Mouse (Mus musculus) CH12.LX (cell line): ENCODE results near the gene Olfr12. TPM values are rescaled to one million over a fixed set of nuclear protein-coding genes. Genes with fewer than 3 reads are reported as not detected.

Source experiments
- DNase-seq: peaks from one replicate; pipeline ENCODE4 v3.0.0-alpha.2; 2013; ENCODE audit errors: extremely low read depth
- H3K27ac ChIP-seq: 2 replicates; pipeline ENCODE4 v1.5.1; 2012; ENCODE audit warnings: low read depth, mild to moderate bottlenecking, control low read depth, moderate library complexity; ENCODE audit not compliant: insufficient read depth
- H3K27me3 ChIP-seq: replicated peaks from 2 replicates; pipeline ENCODE3; 2012; ENCODE audit warnings: inconsistent platforms
- H3K36me3 ChIP-seq, 2 experiments: replicated peaks in 1 of 2; 2 replicates each; pipeline versions ENCODE3 to v1.6.1; 2012; ENCODE audit warnings: inconsistent platforms in 1 of 2, low read length in 1 of 2, mild to moderate bottlenecking in 1 of 2, mixed read lengths in 1 of 2, moderate library complexity in 1 of 2; ENCODE audit not compliant: control insufficient read depth in 1 of 2, insufficient read depth in 1 of 2
- H3K4me1 ChIP-seq, 2 experiments: 2 replicates each; pipeline ENCODE4 v1.6.1; 2012; ENCODE audit warnings: inconsistent platforms in 1 of 2, moderate library complexity in 1 of 2; ENCODE audit not compliant: insufficient read depth in 2 of 2, control insufficient read depth in 1 of 2
- H3K4me2 ChIP-seq: 2 replicates; pipeline ENCODE4 v1.6.1; 2012; ENCODE audit warnings: low read depth, mild to moderate bottlenecking, control low read depth; ENCODE audit not compliant: poor library complexity, insufficient read depth, severe bottlenecking
- H3K4me3 ChIP-seq, 3 experiments: fragments of 150-350 bp in 1 of 3; sonication (generic) in 1 of 3; replicated peaks in 1 of 3; 2 replicates each; pipeline versions ENCODE3 to v1.5.1; 2011 to 2012; ENCODE audit warnings: low read depth in 2 of 3, low read length in 2 of 3, mild to moderate bottlenecking in 2 of 3, moderate library complexity in 2 of 3, control low read depth in 1 of 3, improper control_type of control experiment in 1 of 3, inconsistent platforms in 1 of 3, mixed read lengths in 1 of 3; ENCODE audit not compliant: poor library complexity in 1 of 3
- H3K79me2 ChIP-seq: replicated peaks from 2 replicates; pipeline ENCODE4 v1.6.1; 2012; ENCODE audit warnings: mild to moderate bottlenecking, moderate library complexity; ENCODE audit not compliant: control insufficient read depth, poor library complexity, insufficient read depth, severe bottlenecking; ENCODE audit errors: extremely low read depth
- H3K9ac ChIP-seq: 2 replicates; pipeline ENCODE4 v1.6.1; 2012; ENCODE audit warnings: low read depth, mild to moderate bottlenecking, control low read depth, moderate library complexity; ENCODE audit not compliant: insufficient read depth
- H3K9me3 ChIP-seq: replicated peaks from 2 replicates; pipeline ENCODE3; 2012; ENCODE audit warnings: low read length, inconsistent platforms, mixed read lengths
- BHLHE40 ChIP-seq: IDR thresholded peaks from 2 replicates; pipeline ENCODE4 v1.6.1; 2011; ENCODE audit warnings: mild to moderate bottlenecking, low read depth, low read length, improper control_type of control experiment
- CHD1 ChIP-seq: IDR thresholded peaks from 2 replicates; pipeline ENCODE4 v1.6.1; 2012; ENCODE audit warnings: low read depth, low read length, improper control_type of control experiment, inconsistent platforms
- CHD2 ChIP-seq: IDR thresholded peaks from 2 replicates; pipeline ENCODE4 v1.6.1; 2011; ENCODE audit warnings: low read length, improper control_type of control experiment
- CTCF ChIP-seq, 2 experiments: IDR thresholded peaks in 1 of 2; conservative IDR thresholded peaks in 1 of 2; 2 replicates each; pipeline ENCODE4 v1.5.1; 2011 to 2012; ENCODE audit warnings: low read depth in 2 of 2, low read length in 2 of 2, improper control_type of control experiment in 1 of 2, inconsistent platforms in 1 of 2, mild to moderate bottlenecking in 1 of 2, moderate library complexity in 1 of 2
- ELF1 ChIP-seq: IDR thresholded peaks from 2 replicates; pipeline ENCODE4 v1.6.1; 2014; ENCODE audit warnings: low read depth, mild to moderate bottlenecking, inconsistent platforms, low read length, improper control_type of control experiment
- EP300 ChIP-seq: IDR thresholded peaks from 2 replicates; pipeline ENCODE4 v1.6.1; 2011; ENCODE audit warnings: low read length, improper control_type of control experiment
- ETS1 ChIP-seq: conservative IDR thresholded peaks from 2 replicates; pipeline ENCODE4 v1.6.1; 2012; ENCODE audit warnings: low read depth, mild to moderate bottlenecking, inconsistent platforms, low read length, improper control_type of control experiment, moderate library complexity
- GABPA ChIP-seq: IDR thresholded peaks from 2 replicates; pipeline ENCODE4 v1.6.1; 2012; ENCODE audit warnings: low read depth, low read length, improper control_type of control experiment, inconsistent platforms; ENCODE audit not compliant: insufficient replicate concordance
- JUND ChIP-seq: conservative IDR thresholded peaks from 2 replicates; pipeline ENCODE4 v1.6.1; 2011; ENCODE audit warnings: low read depth, low read length, improper control_type of control experiment
- KAT2A ChIP-seq: IDR thresholded peaks from 2 replicates; pipeline ENCODE4 v1.6.1; 2012; ENCODE audit warnings: low read length, improper control_type of control experiment, inconsistent platforms; ENCODE audit not compliant: insufficient replicate concordance
- MXI1 ChIP-seq: IDR thresholded peaks from 2 replicates; pipeline ENCODE4 v1.6.1; 2011; ENCODE audit warnings: mild to moderate bottlenecking, low read depth, low read length, improper control_type of control experiment
- MYC ChIP-seq: IDR thresholded peaks from 2 replicates; pipeline ENCODE4 v1.6.1; 2011; ENCODE audit warnings: low read depth, mild to moderate bottlenecking, improper control_type of control experiment, low read length
- NELFE ChIP-seq: IDR thresholded peaks from 2 replicates; pipeline ENCODE4 v1.6.1; 2011; ENCODE audit warnings: low read depth, low read length, improper control_type of control experiment
- POLR2A ChIP-seq: IDR thresholded peaks from 2 replicates; pipeline ENCODE4 v1.6.1; 2011; ENCODE audit warnings: low read depth, mild to moderate bottlenecking, improper control_type of control experiment, low read length
- POLR2AphosphoS2 ChIP-seq: IDR thresholded peaks from 2 replicates; pipeline ENCODE4 v1.6.1; 2011; ENCODE audit warnings: low read depth, low read length, improper control_type of control experiment
- RAD21 ChIP-seq: IDR thresholded peaks from 2 replicates; pipeline ENCODE4 v1.6.1; 2011; ENCODE audit warnings: low read depth, mild to moderate bottlenecking, low read length, improper control_type of control experiment, moderate library complexity
- SIN3A ChIP-seq: IDR thresholded peaks from 2 replicates; pipeline ENCODE4 v1.6.1; 2012; ENCODE audit warnings: low read length, improper control_type of control experiment, inconsistent platforms
- SMC3 ChIP-seq: IDR thresholded peaks from 2 replicates; pipeline ENCODE4 v1.6.1; 2011; ENCODE audit warnings: low read depth, low read length, improper control_type of control experiment
- TBP ChIP-seq: conservative IDR thresholded peaks from 2 replicates; pipeline ENCODE4 v1.6.1; 2011; ENCODE audit warnings: low read depth, low read length, improper control_type of control experiment
- TCF12 ChIP-seq: IDR thresholded peaks from 2 replicates; pipeline ENCODE4 v1.6.1; 2014; ENCODE audit warnings: low read depth, mild to moderate bottlenecking, inconsistent platforms, low read length, improper control_type of control experiment
- ZC3H11A ChIP-seq: IDR thresholded peaks from 2 replicates; pipeline ENCODE4 v1.6.1; 2012; ENCODE audit warnings: low read depth, mild to moderate bottlenecking, inconsistent platforms, low read length, improper control_type of control experiment
- ZNF384 ChIP-seq: IDR thresholded peaks from 2 replicates; pipeline ENCODE4 v1.6.1; 2012; ENCODE audit warnings: low read depth, low read length, improper control_type of control experiment, inconsistent platforms
- dilution Hi-C: fragments of 300-500 bp; cut with MboI; formaldehyde crosslinking; loops from 2 replicates; pipeline ENCODE4 v1.14.3; 2020; ENCODE audit warnings: low sequenced_read_pairs; ENCODE audit not compliant: extremely low pct_unique_long_range_greater_than_20kb, extremely low pct_ligation_motif_present
- in situ Hi-C: fragments of 300-500 bp; cut with MboI; formaldehyde crosslinking; loops from 3 replicates; pipeline ENCODE4 v1.14.3; 2019; ENCODE audit warnings: low sequenced_read_pairs, low pct_ligation_motif_present, low pct_unique_long_range_greater_than_20kb, mixed read lengths
- polyA plus RNA-seq: library from polyadenylated mRNA; unstranded; fragments of >175 nt; gene quantifications from 2 replicates; pipeline ENCODE4 v1.2.1, GENCODE M21; 2012; ENCODE audit warnings: low read depth; ENCODE audit not compliant: insufficient read length
- total RNA-seq, 2 experiments: library from RNA; depleted of rRNA; stranded (reverse); fragments of 300-350 nt in 1 of 2; fragments of >200 nt in 1 of 2; gene quantifications; 2 replicates each; pipeline ENCODE4 v1.2.3; 2012 to 2014

Olfr12 gene
- total and polyA plus RNA-seq, 3 experiments: 0.08 TPM; not detected in 2

DNA sequence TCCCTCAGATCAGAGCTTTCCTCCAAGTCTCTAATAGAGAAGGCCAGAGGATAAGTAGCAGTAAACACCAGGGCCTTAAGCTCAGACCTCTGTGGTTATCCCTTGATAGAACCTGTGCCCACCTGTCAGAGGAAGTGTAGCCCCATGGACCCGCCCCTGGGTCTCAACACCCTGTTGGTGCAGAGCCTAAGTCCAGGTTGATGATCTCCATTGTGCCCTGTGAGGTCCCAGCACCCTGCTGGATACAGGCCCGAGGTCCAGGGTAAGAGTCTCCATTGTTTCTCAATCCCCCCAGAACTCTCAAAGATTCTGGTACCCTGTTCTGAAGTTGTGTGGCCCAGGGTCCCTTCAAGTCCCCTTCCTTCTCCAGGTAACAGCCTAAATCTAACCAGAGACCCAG lies 28.5 kb downstream of the Olfr12 start:
- no peak overlapping the region for H3K4me2 ChIP-seq
- H3K36me3 ChIP-seq: no peaks in the 10 kb centered on the region
- in situ Hi-C loops (no loop called here), dilution Hi-C loops (no loop called here)
- H3K9ac ChIP-seq: no peak overlapping the region
- peaks cover 53% of the 10 kb centered on the region for H3K27me3 ChIP-seq
- no peaks in the 10 kb centered on the region for H3K9me3 ChIP-seq
- no peak overlapping the region for H3K27ac ChIP-seq
- no peak overlapping the region for H3K4me3 ChIP-seq
- H3K79me2 ChIP-seq: peaks cover 5% of the 10 kb centered on the region
- no peak for DNase-seq
- H3K4me1 ChIP-seq: peaks cover 5 to 15% of the 10 kb centered on the region in 2 experiments; a peak in 3 of 4 replicates
- TF ChIP-seq JUND: no peak
- no peak for TF ChIP-seq ZNF384
- TF ChIP-seq POLR2A: no peak
- TF ChIP-seq SMC3: no peak
- no peak for TF ChIP-seq GABPA
- no peak for TF ChIP-seq CHD2
- TF ChIP-seq TBP: no peak
- no peak for TF ChIP-seq RAD21

GRCm38 (mm10) chr1:92646601-92647000 lies 29.0 kb downstream of the Olfr12 start:
- Histone ChIP-seq H3K4me3 (no peak overlapping the region), H3K36me3 (no peaks in the 10 kb centered on the region), H3K4me1 (peaks cover 5 to 15% of the 10 kb centered on the region in 2 experiments; a peak in 3 of 4 replicates), H3K4me2 (no peak overlapping the region), H3K27ac (no peak overlapping the region), H3K79me2 (peaks cover under 1% of the 10 kb centered on the region; the same call in 1 of the 2 replicates), H3K9ac (no peak overlapping the region), H3K27me3 (peaks cover 58% of the 10 kb centered on the region), H3K9me3 (no peaks in the 10 kb centered on the region)
- dilution Hi-C loops: no loop called here
- no peak for DNase-seq
- in situ Hi-C loops: no loop called here
- TF ChIP-seq RAD21 (no peak), ZNF384 (no peak), CHD1 (no peak), MXI1 (no peak), MYC (no peak), POLR2AphosphoS2 (no peak)

DNA sequence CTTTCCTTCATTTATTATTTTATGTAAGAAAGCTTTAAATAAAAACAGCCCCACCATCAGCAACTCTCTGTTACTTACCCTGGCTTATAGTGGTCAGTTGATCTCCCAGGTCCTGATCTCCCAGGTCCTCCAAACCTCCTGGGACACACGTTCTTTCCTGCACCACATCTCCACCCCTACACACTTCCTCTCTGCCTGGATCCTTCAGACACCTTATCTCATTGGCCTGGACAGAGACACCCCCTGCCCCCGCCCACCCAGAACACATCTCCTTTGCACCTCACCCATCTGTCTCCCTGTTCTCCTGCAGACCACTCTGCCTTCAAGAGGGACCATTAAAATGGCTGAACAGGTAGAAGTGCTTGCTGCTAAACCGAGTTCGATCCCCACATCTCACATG lies 29.4 kb downstream of the Olfr12 start:
- in situ Hi-C loops: no loop called here
- TF ChIP-seq EP300 (no peak), MYC (no peak), SIN3A (no peak), ETS1 (no peak), ELF1 (no peak), ZC3H11A (no peak), TBP (no peak), BHLHE40 (no peak), NELFE (no peak), KAT2A (no peak), CHD2 (no peak), GABPA (no peak), TCF12 (no peak), CTCF (conservative IDR thresholded peaks at IDR 0.05 in 1 of 2, IDR thresholded peaks at IDR 0.05 in 1 of 2; ENCODE audit: low read depth in 2 of 2, low read length in 2 of 2) (no peak)
- TF ChIP-seq, all 38 proteins: peak for 0
- dilution Hi-C loops: no loop called here
- Histone ChIP-seq H3K9ac (no peak overlapping the region), H3K4me3 (no peak overlapping the region), H3K79me2 (no peaks in the 10 kb centered on the region), H3K27ac (no peak overlapping the region), H3K36me3 (no peaks in the 10 kb centered on the region), H3K4me1 (peaks cover 5 to 15% of the 10 kb centered on the region in 2 experiments; a peak in 3 of 4 replicates), H3K4me2 (no peak overlapping the region), H3K27me3 (peaks cover 62% of the 10 kb centered on the region), H3K9me3 (no peaks in the 10 kb centered on the region)
- no peak for DNase-seq
